Mouse (Mus musculus) MN1 (cell line): ENCODE results near the gene Trim71.
"Not testable (repeated sequence)": the region's sequence is repeated elsewhere in the genome, so short reads cannot be mapped to it uniquely, and the experiment has no call there.

Experiments
- DNase-seq: peaks from one replicate; pipeline ENCODE4 v3.0.0-alpha.2; 2016; ENCODE audit warnings: low spot score

Trim71 gene

GRCm38 (mm10) chr9:114525891-114526290 is 38.3 kb downstream of the Trim71 start:
- DNase-seq = no peak

- no peak for DNase-seq
Measured at GRCm38 (mm10) chr9:114525073-114525633, 39.0 kb downstream of the Trim71 start.

- DNase-seq = no peak
Measured at GRCm38 (mm10) chr9:114522501-114522900, 41.7 kb downstream of the Trim71 start.

- DNase-seq = no peak
Measured at GRCm38 (mm10) chr9:114522041-114522440, 42.1 kb downstream of the Trim71 start.

- DNase-seq = not testable (repeated sequence)
Measured at GRCm38 (mm10) chr9:114520529-114520928, 43.6 kb downstream of the Trim71 start.

- DNase-seq = no peak
Measured at GRCm38 (mm10) chr9:114518812-114519477, 45.2 kb downstream of the Trim71 start.

GRCm38 (mm10) chr9:114517924-114518497 is 46.2 kb downstream of the Trim71 start:
- DNase-seq = no peak

GRCm38 (mm10) chr9:114515364-114515763 is 48.8 kb downstream of the Trim71 start, which contains the start of gene C130032M10Rik:
C130032M10Rik (plus strand) TSS chr9:114515697.
- no peak for DNase-seq

GRCm38 (mm10) chr9:114512831-114513230 is 51.3 kb downstream of the Trim71 start:
- no peak for DNase-seq

GRCm38 (mm10) chr9:114509785-114510184 is 54.4 kb downstream of the Trim71 start:
- no peak for DNase-seq

GRCm38 (mm10) chr9:114507421-114507820 is 56.7 kb downstream of the Trim71 start:
- no peak for DNase-seq

GRCm38 (mm10) chr9:114506564-114506963 is 57.6 kb downstream of the Trim71 start:
- no peak for DNase-seq

- no peak for DNase-seq
Measured at GRCm38 (mm10) chr9:114504816-114505215, 59.4 kb downstream of the Trim71 start, which contains the start of gene Ccr4. Ccr4 (minus strand) TSS chr9:114504916.

- peak; percentile 90 for DNase-seq
Measured at GRCm38 (mm10) chr9:114502711-114503427, 61.3 kb downstream of the Trim71 start.

GRCm38 (mm10) chr9:114501913-114502312 is 62.3 kb downstream of the Trim71 start:
- peak; percentile 21 for DNase-seq

GRCm38 (mm10) chr9:114501111-114501510 is 63.1 kb downstream of the Trim71 start:
- no peak for DNase-seq

- peak; percentile 83 for DNase-seq
Measured at GRCm38 (mm10) chr9:114499783-114500515, 64.2 kb downstream of the Trim71 start.

- peak; percentile 88 for DNase-seq
Measured at GRCm38 (mm10) chr9:114498218-114498617, 66.0 kb downstream of the Trim71 start.

GRCm38 (mm10) chr9:114496469-114496868 is 67.7 kb downstream of the Trim71 start:
- DNase-seq = no peak

GRCm38 (mm10) chr9:114487481-114488258 is 76.5 kb downstream of the Trim71 start:
- DNase-seq = no peak

- no peak for DNase-seq
Measured at GRCm38 (mm10) chr9:114486808-114487207, 77.4 kb downstream of the Trim71 start.
